Mouse (Mus musculus) spleen, adult 12 weeks (tissue): ENCODE data around the gene Pced1a.
A peak's percentile ranks its signal among the peaks of the same experiment; 100 is the strongest.

ENCODE experiments used
- DNase-seq: peaks from one replicate; pipeline ENCODE4 v3.0.0; 2022; ENCODE audit warnings: low spot score

The Pced1a gene

DNA sequence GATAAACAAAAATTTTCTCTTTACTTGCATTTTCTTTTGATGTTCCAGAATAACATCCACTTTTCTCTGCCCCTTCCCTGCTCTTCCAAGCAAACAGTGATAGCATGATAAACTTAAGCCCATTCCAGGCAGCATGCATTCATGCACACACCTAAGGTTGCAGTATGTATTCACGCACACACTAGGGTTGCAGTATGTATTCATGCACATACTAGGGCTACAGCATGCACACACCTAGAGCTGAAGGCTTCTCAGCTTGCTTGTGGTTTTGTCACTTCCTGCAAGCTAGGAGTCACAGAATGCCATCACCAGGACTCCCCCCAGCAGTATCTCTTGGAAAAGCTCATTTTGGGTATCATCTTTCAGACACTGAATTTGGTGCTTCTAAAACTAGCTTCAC, 12.3 kb upstream of the Pced1a start:
- no peak for DNase-seq

DNA sequence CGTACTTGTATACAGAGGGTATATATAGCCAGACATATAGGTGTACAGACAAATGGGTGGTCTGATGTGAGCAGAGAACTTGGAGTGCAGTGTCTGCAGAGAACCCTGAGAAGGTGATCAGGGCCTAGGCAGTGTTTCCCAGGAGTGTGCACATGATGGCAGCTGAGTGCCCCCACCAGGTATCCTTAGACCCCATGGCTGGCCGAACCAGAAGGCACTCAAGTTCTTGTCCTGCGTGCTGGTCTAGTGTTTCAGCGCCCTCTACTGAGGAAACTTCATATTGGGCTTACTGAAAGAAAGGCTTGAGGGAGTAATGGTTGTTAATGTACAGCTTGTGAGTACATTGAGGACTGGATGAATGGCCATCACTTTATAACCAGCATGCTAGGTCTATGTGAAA, 8.7 kb upstream of the Pced1a start:
- DNase-seq = no peak

DNA sequence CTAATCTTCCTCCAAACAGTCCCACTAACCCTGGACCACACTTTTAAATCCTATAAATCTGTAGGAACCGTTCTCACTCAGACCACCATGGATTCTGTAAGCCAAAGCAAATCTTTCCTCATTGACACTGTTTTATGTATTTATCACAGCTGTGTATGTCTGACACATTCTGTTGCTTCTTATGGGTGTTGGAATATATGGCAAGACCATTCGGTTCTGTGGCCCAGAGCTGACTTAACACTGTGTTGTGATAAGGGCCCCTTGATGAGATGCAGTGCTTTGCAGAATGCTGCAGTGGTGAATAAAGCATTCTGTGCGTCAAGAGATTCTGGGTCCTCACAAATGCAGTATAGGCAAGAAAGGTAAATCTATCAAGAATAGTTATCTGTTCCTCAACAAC, 7.7 kb upstream of the Pced1a start:
- DNase-seq = no peak

DNA sequence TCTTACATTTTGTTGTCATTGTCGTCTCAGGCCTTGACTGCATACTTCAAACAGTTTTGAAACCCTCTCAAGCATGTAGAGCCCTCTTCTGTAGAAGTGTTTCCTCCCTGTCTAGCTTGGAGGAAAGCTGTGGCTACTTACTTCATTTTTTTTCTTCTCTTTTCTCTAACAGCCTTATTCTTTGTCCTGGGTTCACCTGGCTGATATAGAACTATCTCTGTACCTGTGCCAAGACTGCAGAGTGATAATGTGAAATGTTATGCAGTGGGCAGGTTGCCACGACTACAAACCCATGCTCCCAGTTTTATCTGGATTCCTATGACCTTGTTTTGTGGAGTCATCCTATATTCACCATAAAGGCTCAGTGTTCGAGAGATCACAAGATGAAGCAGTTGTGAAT, 6.0 kb upstream of the Pced1a start:
- no peak for DNase-seq

DNA sequence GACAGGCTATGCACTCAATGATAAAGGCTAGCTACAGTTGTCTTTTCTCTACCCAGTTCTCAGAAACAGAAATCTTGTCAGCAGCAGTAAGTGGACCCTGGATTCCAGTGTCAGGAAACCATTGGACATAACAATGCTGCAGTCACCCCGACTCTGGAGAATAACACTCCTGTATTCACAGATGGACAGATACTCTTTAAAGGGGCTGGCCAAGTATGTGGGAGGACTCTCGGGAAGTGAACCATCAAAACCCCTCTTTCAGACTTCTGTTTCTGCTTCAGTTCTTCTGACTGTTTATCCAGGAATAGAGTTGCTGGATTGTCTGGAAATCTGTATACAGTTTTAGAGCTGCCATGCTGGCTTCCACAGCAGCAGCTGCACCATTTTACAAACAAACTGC, 5.3 kb upstream of the Pced1a start:
- DNase-seq = no peak

DNA sequence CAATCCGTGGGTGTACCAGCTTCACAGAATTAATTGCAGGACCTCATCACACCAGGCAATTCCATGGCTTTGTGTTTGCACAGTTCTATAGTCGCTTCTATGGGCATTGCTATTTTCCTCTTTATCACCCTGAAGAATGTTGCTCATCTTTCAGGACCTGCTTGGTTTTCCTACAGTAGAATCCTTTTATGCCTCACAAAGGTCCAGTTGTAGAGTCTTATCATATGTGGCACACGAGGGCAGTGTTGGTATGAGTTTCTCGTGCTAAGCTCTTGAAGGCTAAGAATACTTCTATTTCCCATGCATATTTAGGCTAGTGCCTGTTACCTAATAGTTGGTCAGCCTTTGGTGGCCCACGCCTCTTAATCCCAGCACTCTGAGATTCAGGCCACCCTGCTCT, 611 bp upstream of the Pced1a start:
- no peak for DNase-seq

DNA sequence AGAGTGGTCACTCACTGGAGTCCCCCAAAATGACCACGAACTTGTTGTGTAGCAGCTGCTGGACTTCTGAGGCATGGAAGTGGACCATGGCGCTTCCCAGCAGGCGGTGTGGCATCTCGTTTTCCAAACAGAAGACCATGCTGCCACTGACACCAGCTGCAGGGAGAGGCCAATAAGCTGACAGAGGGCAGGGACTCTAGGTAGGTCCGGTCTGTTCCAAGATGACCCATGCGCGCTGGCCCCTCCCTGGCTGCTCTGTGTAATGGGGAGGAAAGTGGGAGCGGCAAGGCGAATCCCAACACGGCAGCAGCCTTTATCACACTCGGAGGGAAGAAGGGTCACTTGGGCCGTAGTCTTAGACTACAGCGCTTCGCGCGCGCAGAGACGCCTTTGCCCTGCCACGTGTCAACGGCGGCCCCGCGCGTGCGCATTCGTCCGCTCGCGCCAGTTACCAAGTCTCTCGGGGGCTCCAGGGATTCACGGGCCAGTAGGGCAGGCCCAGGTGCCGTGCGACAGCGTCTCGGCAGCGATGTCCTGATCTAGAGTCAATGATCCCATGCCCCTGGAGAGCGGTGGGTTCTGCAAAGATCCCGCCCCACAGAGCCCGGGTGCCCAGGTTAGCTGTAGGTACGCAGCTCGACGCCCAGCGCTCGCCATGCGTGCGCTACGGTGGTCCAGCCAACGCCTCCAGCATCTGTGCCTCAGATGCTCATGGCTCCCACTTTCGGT, 940 bp downstream of the Pced1a start:
- no peak for DNase-seq

DNA sequence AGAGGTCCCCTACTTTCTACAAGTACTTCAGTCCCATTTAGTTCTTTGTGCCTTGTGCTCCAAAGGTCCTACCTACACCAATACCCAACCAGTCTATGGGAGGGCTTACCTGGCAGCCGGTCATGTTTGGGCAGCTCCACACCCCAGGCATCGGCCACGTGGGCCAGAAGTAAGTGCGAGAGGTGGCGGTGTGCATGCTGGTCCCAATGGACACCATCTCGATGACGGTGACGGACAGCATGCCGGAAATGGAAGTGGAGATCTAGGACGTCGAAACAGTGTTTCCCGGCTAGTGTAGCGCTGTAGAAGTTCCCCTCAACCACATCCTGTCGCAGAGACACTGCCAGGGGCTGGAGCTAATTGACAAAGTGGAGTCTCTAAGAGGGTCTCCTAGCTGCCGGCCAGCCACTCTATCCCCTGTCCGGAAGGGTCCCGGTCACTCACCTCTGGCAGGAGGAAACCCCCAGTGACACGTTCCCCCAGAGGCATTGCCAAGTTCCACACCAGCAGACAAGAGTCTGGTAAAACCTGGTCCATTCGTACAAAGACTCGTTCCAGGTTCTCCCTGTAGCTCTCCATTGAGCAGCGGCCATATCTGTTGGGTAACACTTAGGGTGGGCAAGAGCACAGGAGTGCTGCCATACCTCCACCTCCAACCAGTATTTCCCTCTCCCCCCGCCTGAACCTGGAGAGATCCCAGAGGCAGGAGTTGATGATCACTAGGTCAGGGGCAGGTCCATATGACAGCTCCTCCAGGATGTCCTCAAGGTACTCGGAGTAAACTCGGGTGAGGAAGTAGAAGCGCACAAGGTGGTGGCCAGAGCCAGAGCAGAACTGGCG, 2.5 kb downstream of the Pced1a start:
- no peak for DNase-seq

DNA sequence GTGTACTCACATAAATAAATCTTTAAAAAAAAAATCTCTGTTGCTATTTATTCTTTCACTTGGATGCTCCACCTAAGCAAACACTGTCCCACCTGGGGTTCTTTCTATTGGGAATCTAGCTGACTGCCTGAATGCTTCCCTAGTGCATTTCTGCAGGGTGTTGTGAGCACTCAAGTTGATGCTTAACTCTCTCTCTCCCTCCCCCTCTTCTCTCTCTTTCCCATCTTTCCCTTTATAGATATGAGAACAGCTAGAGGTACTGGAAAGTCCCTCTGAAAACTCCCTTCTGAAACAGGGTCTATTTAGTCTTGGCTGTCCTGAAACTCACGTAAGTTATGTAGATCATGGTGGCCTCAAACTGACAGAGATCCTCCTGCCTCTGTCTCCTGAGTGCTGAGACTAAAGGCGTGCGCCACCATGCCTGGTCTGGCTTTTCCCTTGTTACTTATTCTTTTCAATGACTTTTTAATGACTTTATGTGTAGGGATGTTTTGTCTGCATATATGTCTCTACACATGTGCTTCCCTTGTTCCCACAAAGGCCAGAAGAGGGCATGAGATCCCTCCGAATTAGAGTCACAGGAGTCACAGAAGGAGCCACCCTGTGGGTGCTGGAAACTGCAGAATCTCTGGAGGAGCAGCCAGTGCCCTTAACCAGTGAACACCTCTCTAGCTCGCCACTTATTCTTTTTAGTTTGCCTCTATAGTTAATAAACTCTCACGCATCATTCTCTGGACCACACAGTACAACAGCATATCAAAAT, 10.2 kb downstream of the Pced1a start:
- no peak for DNase-seq

DNA sequence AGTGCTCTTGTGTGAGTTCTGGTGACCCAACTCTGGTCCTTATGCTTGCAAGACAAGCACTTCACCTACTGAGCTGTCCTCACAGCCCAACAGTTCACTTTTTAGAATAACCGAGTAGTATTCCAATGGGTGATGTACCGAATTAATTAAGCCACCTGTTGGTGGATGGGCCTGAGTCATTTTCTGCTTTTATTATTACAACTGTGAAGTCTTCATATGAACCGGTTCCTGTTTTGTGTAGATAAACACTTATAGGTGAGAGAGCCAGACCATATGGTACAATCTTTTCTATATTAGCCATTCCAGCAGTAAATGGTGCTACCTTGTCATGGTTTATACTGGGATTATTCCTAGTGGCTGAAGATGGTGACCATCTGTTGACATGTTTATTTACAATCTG, 11.7 kb downstream of the Pced1a start:
- DNase-seq = no peak

DNA sequence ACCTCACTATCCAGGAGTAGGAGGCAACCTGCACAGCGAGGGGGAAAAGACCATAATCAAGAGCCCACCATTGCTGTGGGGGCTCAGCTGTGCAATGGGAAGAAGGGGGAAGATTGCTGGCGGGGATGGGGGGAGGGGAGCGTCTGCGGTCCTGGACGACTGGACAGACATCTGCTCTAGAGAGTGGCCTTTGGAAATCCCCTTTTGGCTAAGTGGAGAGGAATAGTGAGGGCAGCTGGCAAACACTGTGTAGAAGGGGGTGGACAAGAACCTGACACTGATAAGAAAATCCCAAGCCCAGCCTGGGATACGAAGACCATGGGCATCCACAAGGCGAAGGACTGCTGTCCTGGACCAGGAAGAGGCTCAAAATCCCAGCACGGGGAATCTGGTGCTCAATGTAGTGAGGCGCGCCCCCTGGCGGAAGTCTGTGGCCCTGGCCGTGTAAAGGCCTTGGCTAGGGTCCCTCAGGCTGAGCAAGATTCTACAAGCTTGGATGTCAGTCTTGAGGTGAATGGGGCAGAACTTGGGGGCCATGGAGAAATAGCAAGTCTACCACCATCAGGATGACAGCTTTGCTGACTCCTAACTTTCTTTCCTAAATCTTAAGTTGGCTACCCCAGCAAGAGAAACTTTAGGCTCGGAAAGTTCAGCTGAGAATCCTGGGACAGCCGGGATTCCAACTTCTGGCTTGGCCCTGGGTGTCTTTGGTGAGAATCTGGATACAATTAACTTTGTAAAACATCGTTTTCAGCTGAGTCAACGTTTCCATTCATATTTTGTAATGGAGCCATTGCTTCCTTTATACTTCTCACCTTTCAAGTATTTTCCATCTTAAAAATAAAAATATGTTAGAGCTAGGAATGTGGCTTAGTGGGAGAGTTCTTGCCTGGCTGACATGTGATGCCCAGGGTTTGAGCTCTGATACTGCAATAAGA, 12.7 kb downstream of the Pced1a start:
- DNase-seq = peak; percentile 44

DNA sequence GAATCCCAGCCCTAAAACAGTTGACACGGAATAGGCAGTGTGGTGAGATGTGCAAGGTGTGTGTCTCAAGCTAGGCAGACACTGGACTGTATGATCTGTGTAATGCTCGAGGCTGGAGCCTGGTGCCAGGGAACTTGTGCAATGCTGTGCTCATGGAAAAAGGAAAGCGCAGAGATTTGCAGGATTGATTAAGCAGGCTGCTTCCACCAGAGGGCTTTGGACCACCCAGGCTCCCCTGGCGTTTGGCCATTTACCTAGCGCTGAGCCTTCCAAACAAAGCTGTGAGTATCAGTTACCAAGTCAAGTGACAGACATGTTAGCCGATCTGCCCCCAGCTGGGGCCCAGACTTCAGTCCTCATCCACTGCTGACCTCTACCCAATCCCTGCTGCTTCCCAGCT, 16.3 kb downstream of the Pced1a start:
- no peak for DNase-seq

DNA sequence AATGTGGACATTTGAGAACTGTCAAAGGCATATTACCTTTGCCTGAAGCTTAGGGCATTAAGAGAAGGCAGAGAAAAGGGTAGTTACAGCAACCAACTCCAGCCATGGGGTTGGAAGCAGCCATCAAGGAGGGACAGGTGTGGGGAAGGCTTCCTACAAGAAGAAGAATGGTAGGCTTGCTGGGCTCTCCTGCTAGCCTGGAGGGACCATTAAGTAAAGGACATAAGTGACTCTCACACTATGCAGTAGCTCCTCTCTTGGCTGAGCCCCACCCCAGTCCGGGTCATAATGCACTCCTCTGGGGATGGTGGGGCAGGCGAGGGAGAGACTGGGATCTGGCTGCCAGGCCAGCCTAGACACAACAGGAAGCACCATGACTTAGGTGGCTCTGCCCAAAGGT, 18.3 kb downstream of the Pced1a start, which contains the start of gene Tmem239:
Tmem239 (plus strand) TSS at position 301 of the 400 bp plus-strand sequence.
- DNase-seq = no peak

DNA sequence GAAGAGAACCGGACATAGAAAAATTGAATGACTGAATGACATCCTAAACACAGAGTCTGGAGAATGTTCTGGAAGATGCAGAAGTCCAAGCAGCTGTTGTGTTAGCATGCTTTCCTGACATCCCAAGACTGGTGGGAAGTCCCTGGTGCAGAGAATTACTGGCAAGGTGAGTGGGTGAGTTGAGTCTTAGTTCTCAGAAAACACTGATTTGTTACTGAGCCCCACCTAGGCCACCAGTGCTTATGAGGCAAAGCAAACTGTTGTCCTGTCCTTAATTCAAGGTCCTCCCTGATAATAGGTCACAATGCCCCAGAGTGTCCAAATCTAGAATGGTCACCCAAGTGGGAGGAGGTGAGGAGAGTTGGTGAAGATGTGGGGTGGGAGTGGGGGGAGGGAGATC, 19.6 kb downstream of the Pced1a start, which contains the start of the genes Gm28372 and 1700020A23Rik:
Gm28372 (plus strand) TSS at position 301 of the 400 bp plus-strand sequence.
1700020A23Rik (plus strand) TSS at position 321 of the 400 bp plus-strand sequence.
- no peak for DNase-seq

DNA sequence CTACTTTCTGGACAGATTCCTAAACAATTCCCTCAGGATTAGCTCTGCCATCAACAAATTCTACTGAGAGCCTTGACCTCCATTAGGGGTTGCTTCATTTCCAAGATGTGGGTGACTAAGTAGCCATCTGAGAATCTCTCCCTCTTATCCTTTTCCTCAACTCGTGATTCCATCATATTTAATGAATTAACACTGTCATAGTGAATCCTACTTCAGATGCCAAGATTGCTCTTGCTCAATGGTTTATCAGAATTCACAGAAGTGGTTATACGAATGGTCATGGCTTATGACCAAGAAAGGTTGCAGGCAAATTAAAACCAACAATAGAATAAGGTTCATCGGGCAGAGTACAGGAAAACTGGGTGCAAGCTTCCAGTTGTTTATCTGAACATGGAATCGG, 22.6 kb downstream of the Pced1a start:
- no peak for DNase-seq

DNA sequence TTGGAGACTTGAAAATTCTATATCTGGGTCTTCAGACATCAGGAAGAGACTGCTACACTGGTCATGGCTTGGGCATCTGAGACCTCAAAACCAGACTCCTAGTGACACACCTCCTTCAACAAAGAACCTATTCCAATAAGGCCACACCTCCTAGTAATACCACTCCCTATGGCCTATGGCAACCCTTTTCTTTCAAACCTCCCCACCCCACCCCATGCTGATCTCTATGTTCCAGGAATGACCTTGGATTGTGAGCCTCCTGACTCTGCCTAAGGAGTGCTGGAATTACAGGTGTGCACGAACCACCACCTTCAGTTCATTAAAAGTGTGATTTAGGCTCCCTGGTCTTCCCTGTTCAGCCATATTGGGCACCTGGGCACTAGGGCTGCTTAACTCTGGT, 24.5 kb downstream of the Pced1a start:
- DNase-seq = no peak

DNA sequence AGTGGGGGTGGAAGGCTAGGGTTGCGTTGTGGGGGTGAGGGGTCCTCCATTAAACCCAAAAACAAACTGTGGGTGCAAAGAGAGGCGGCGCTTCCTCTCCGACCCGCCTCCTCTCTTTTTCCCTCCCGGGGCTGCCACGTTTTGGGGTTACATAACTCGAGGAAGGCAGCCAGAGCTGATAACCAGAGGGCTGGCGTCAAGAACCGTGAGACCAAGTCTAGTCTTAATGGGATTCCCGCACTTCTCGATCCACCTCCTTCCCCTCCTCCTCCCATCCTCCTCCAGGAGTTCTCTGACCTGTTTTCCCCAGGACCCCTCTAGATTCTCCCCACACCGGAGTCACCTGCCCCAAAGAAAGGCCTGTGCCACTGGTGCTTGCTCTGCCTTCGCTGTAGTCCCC, 26.4 kb downstream of the Pced1a start:
- DNase-seq = no peak

DNA sequence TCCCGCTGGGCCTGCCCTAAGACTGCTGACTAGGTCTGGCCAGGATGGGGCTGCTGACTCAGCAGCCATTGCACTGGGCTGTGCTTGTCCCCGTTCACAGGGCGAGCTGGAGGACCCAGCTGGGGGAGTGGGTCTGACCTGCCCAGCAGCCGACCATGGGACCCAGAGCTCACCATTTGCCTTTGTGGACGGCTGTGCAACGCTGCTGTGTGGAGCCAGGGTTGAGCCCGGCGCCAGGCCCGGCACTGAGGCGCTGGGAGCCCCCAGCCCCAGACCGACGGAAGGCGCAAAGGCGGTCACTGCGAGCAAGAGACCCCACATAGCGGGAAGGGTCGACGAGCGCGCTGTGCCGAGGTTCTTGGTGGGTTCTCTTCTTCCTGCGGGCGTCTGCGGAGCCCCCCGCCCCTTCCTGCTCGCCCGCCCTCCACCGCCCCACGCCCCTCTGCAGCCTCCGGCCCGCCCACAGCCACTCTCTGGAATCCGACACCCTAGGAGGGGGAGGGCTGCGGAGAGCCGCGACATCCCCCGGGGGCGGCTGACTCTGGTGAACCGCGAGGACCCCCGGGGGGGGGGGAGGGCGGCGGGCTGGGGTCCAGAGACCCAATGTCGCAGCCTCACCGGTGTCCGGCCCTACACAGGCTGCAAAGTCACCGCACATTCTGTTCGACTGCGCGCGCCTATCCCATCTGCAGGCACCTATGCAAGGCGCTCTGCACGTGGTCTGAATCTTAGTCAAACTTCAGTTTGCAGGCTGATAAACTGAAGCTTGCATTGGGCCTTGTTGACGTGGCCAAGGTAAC, 27.1 kb downstream of the Pced1a start, which contains the start of gene Cpxm1:
Cpxm1 (minus strand) TSS at position 389 of the 800 bp plus-strand sequence.
- DNase-seq = no peak

DNA sequence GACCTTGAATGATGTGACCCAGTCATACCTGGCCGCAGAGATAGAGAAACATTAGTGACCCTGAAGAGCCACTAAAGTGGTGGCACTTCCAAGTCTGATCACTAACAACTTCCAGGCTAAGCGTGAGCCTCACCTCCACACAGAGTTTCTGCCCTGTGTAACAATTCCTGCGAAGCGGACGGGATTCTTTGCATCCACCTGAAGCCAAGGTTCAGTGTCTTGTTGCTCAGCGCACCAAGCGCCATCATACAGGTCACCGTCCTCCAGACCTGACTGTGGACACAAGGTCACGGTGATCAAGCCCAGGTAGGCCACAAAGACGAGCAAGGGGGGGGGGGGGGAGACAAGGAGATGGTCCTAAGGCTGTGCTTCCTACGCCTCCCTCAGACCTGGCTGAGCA, 28.8 kb downstream of the Pced1a start:
- no peak for DNase-seq

DNA sequence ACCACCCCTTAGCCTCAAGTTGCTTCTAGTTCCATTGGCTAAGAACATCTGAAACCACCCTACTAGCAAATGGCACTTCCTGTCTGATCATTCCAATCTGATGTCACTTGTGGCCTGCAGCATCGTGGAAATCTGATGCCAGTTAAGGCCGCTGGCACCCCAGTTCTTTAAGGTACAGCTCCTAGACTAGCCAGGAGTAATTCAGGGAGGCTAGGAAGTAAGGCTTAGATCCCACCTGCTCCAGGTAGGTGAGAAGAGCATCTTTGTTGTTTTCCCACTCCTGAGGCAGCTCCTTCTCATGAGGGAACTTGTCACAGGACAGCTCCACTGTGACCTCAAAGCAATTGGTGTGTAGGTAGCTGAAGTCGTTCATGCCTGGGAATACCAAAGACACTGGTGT, 31.7 kb downstream of the Pced1a start:
- no peak for DNase-seq
